Mouse (Mus musculus) CH12.LX (cell line): ENCODE results near the gene Cox11. TPM values are rescaled to one million over a fixed set of nuclear protein-coding genes. Genes with fewer than 3 reads are reported as not detected.

ENCODE experiments used
- DNase-seq: peaks from one replicate; pipeline ENCODE4 v3.0.0-alpha.2; 2013; ENCODE audit errors: extremely low read depth
- H3K27ac ChIP-seq: 2 replicates; pipeline ENCODE4 v1.5.1; 2012; ENCODE audit warnings: low read depth, mild to moderate bottlenecking, control low read depth, moderate library complexity; ENCODE audit not compliant: insufficient read depth
- H3K27me3 ChIP-seq: replicated peaks from 2 replicates; pipeline ENCODE3; 2012; ENCODE audit warnings: inconsistent platforms
- H3K36me3 ChIP-seq, 2 experiments: replicated peaks in 1 of 2; 2 replicates each; pipeline versions ENCODE3 to v1.6.1; 2012; ENCODE audit warnings: inconsistent platforms in 1 of 2, low read length in 1 of 2, mild to moderate bottlenecking in 1 of 2, mixed read lengths in 1 of 2, moderate library complexity in 1 of 2; ENCODE audit not compliant: control insufficient read depth in 1 of 2, insufficient read depth in 1 of 2
- H3K4me1 ChIP-seq, 2 experiments: 2 replicates each; pipeline ENCODE4 v1.6.1; 2012; ENCODE audit warnings: inconsistent platforms in 1 of 2, moderate library complexity in 1 of 2; ENCODE audit not compliant: insufficient read depth in 2 of 2, control insufficient read depth in 1 of 2
- H3K4me2 ChIP-seq: 2 replicates; pipeline ENCODE4 v1.6.1; 2012; ENCODE audit warnings: low read depth, mild to moderate bottlenecking, control low read depth; ENCODE audit not compliant: poor library complexity, insufficient read depth, severe bottlenecking
- H3K4me3 ChIP-seq, 3 experiments: fragments of 150-350 bp in 1 of 3; sonication (generic) in 1 of 3; replicated peaks in 1 of 3; 2 replicates each; pipeline versions ENCODE3 to v1.5.1; 2011 to 2012; ENCODE audit warnings: low read depth in 2 of 3, low read length in 2 of 3, mild to moderate bottlenecking in 2 of 3, moderate library complexity in 2 of 3, control low read depth in 1 of 3, improper control_type of control experiment in 1 of 3, inconsistent platforms in 1 of 3, mixed read lengths in 1 of 3; ENCODE audit not compliant: poor library complexity in 1 of 3
- H3K79me2 ChIP-seq: replicated peaks from 2 replicates; pipeline ENCODE4 v1.6.1; 2012; ENCODE audit warnings: mild to moderate bottlenecking, moderate library complexity; ENCODE audit not compliant: control insufficient read depth, poor library complexity, insufficient read depth, severe bottlenecking; ENCODE audit errors: extremely low read depth
- H3K9ac ChIP-seq: 2 replicates; pipeline ENCODE4 v1.6.1; 2012; ENCODE audit warnings: low read depth, mild to moderate bottlenecking, control low read depth, moderate library complexity; ENCODE audit not compliant: insufficient read depth
- H3K9me3 ChIP-seq: replicated peaks from 2 replicates; pipeline ENCODE3; 2012; ENCODE audit warnings: low read length, inconsistent platforms, mixed read lengths
- CHD1 ChIP-seq: IDR thresholded peaks from 2 replicates; pipeline ENCODE4 v1.6.1; 2012; ENCODE audit warnings: low read depth, low read length, improper control_type of control experiment, inconsistent platforms
- CHD2 ChIP-seq: IDR thresholded peaks from 2 replicates; pipeline ENCODE4 v1.6.1; 2011; ENCODE audit warnings: low read length, improper control_type of control experiment
- CTCF ChIP-seq, 2 experiments: IDR thresholded peaks in 1 of 2; conservative IDR thresholded peaks in 1 of 2; 2 replicates each; pipeline ENCODE4 v1.5.1; 2011 to 2012; ENCODE audit warnings: low read depth in 2 of 2, low read length in 2 of 2, improper control_type of control experiment in 1 of 2, inconsistent platforms in 1 of 2, mild to moderate bottlenecking in 1 of 2, moderate library complexity in 1 of 2
- E2F4 ChIP-seq: IDR thresholded peaks from 2 replicates; pipeline ENCODE4 v1.6.1; 2011; ENCODE audit warnings: low read depth, low read length, improper control_type of control experiment; ENCODE audit not compliant: insufficient replicate concordance
- EP300 ChIP-seq: IDR thresholded peaks from 2 replicates; pipeline ENCODE4 v1.6.1; 2011; ENCODE audit warnings: low read length, improper control_type of control experiment
- GABPA ChIP-seq: IDR thresholded peaks from 2 replicates; pipeline ENCODE4 v1.6.1; 2012; ENCODE audit warnings: low read depth, low read length, improper control_type of control experiment, inconsistent platforms; ENCODE audit not compliant: insufficient replicate concordance
- HCFC1 ChIP-seq: IDR thresholded peaks from 2 replicates; pipeline ENCODE4 v1.6.1; 2012; ENCODE audit warnings: low read depth, mild to moderate bottlenecking, inconsistent platforms, low read length, improper control_type of control experiment
- IRF4 ChIP-seq: IDR thresholded peaks from 2 replicates; pipeline ENCODE4 v1.6.1; 2014; ENCODE audit warnings: low read depth, mild to moderate bottlenecking, inconsistent platforms, low read length, improper control_type of control experiment
- MXI1 ChIP-seq: IDR thresholded peaks from 2 replicates; pipeline ENCODE4 v1.6.1; 2011; ENCODE audit warnings: mild to moderate bottlenecking, low read depth, low read length, improper control_type of control experiment
- MYC ChIP-seq: IDR thresholded peaks from 2 replicates; pipeline ENCODE4 v1.6.1; 2011; ENCODE audit warnings: low read depth, mild to moderate bottlenecking, improper control_type of control experiment, low read length
- POLR2A ChIP-seq: IDR thresholded peaks from 2 replicates; pipeline ENCODE4 v1.6.1; 2011; ENCODE audit warnings: low read depth, mild to moderate bottlenecking, improper control_type of control experiment, low read length
- POLR2AphosphoS2 ChIP-seq: IDR thresholded peaks from 2 replicates; pipeline ENCODE4 v1.6.1; 2011; ENCODE audit warnings: low read depth, low read length, improper control_type of control experiment
- RAD21 ChIP-seq: IDR thresholded peaks from 2 replicates; pipeline ENCODE4 v1.6.1; 2011; ENCODE audit warnings: low read depth, mild to moderate bottlenecking, low read length, improper control_type of control experiment, moderate library complexity
- RCOR1 ChIP-seq: conservative IDR thresholded peaks from 2 replicates; pipeline ENCODE4 v1.6.1; 2012; ENCODE audit warnings: low read depth, mild to moderate bottlenecking, inconsistent platforms, low read length, improper control_type of control experiment
- SIN3A ChIP-seq: IDR thresholded peaks from 2 replicates; pipeline ENCODE4 v1.6.1; 2012; ENCODE audit warnings: low read length, improper control_type of control experiment, inconsistent platforms
- SMC3 ChIP-seq: IDR thresholded peaks from 2 replicates; pipeline ENCODE4 v1.6.1; 2011; ENCODE audit warnings: low read depth, low read length, improper control_type of control experiment
- TBP ChIP-seq: conservative IDR thresholded peaks from 2 replicates; pipeline ENCODE4 v1.6.1; 2011; ENCODE audit warnings: low read depth, low read length, improper control_type of control experiment
- TCF12 ChIP-seq: IDR thresholded peaks from 2 replicates; pipeline ENCODE4 v1.6.1; 2014; ENCODE audit warnings: low read depth, mild to moderate bottlenecking, inconsistent platforms, low read length, improper control_type of control experiment
- UBTF ChIP-seq: IDR thresholded peaks from 2 replicates; pipeline ENCODE4 v1.6.1; 2012; ENCODE audit warnings: low read depth, mild to moderate bottlenecking, inconsistent platforms, low read length, improper control_type of control experiment, moderate library complexity
- ZKSCAN1 ChIP-seq: IDR thresholded peaks from 2 replicates; pipeline ENCODE4 v1.6.1; 2012; ENCODE audit warnings: low read depth, inconsistent platforms, low read length, improper control_type of control experiment, borderline replicate concordance
- dilution Hi-C: fragments of 300-500 bp; cut with MboI; formaldehyde crosslinking; loops from 2 replicates; pipeline ENCODE4 v1.14.3; 2020; ENCODE audit warnings: low sequenced_read_pairs; ENCODE audit not compliant: extremely low pct_unique_long_range_greater_than_20kb, extremely low pct_ligation_motif_present
- in situ Hi-C: fragments of 300-500 bp; cut with MboI; formaldehyde crosslinking; loops from 3 replicates; pipeline ENCODE4 v1.14.3; 2019; ENCODE audit warnings: low sequenced_read_pairs, low pct_ligation_motif_present, low pct_unique_long_range_greater_than_20kb, mixed read lengths
- polyA plus RNA-seq: library from polyadenylated mRNA; unstranded; fragments of >175 nt; gene quantifications from 2 replicates; pipeline ENCODE4 v1.2.1, GENCODE M21; 2012; ENCODE audit warnings: low read depth; ENCODE audit not compliant: insufficient read length
- total RNA-seq, 2 experiments: library from RNA; depleted of rRNA; stranded (reverse); fragments of 300-350 nt in 1 of 2; fragments of >200 nt in 1 of 2; gene quantifications; 2 replicates each; pipeline ENCODE4 v1.2.3; 2012 to 2014

The Cox11 gene
- total and polyA plus RNA-seq, 3 experiments, result 43.2 to 64.3 (median 61.4) TPM

DNA sequence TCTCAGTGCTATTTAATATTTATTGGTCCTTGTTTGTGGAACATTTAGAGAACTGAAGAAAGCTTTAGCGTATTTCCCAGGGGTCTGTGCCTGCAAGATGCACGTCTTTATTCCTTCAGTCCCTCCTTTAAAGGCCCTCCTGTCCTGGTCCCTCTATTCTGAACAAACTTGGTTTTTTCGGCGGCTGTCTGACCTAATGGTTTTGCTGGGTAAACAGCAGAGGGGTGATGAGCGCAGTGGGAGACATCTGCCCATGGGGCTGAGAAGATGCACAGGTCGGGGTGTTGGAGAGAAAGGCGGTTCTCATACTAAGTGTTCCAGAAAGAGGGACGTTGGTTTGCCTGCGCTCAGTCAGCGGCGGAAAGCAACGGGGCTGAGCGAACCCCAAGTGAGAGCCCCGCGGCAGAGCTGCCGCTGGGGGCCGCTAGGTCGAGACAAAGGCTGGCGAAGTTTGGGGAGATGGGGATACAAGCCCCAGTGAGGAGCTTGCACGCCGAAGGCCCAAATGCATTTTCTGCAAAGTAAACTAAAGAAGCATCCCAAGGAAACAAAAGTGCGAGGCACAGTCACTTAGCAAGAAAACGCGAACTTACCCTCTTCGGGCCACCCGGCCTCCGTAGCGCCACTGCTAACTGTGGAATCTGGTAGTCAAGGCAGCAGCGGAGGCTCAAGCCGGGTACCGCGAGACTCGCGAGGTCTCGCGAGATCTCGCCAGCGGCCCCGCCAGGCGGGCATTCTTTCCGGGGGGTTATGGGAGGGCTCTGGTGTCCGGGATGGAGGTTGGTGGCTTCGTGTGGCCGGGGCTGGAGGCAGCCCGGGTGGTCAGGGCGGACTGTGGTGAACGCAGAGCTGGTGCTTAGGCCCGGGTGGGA lies at the start of gene Cox11, which contains the start of gene Stxbp4 (continued):
- TF ChIP-seq IRF4, result 0 out of 2 replicates have a peak, but pooled peaks have one; percentile 5

- Histone ChIP-seq H3K36me3 (peaks cover 0 to 15% of the 10 kb centered on the region in 2 experiments), H3K27me3 (no peaks in the 10 kb centered on the region), H3K4me2 (no peak overlapping the region), H3K9me3 (no peaks in the 10 kb centered on the region), H3K27ac (no peak overlapping the region), H3K79me2 (no peaks in the 10 kb centered on the region), H3K4me1 (no peaks in the 10 kb centered on the region), H3K9ac (no peak overlapping the region), H3K4me3 (no peak overlapping the region)
- DNase-seq, result no peak
- in situ Hi-C loops (no loop called here), dilution Hi-C loops (no loop called here)
- TF ChIP-seq POLR2AphosphoS2, result no peak
- TF ChIP-seq, all 38 proteins: peak for 0
These were observed 47.0 kb upstream of the Cox11 start for GRCm38 (mm10) chr11:90590996-90591395.

DNA sequence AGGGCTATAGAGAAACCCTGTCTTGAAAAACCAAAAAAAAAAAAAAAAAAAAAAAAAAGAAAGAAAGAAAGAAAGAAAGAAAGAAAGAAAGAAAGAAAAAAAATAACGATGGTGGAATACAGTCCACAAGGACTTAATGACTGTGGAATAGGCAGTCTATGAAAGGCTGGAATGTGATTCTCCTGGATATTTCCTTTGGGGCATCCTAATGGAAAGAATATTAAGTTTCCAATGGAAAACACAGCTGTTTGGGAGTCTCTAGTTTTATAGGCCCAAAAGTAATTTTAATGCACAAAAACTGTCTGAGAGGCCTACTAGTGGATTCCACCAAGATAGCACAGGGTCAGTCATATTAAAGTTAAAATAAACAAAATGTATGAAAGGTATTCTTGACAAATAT lies 42.1 kb upstream of the Cox11 start:
- no peak for DNase-seq
- Histone ChIP-seq H3K9me3 (no peaks in the 10 kb centered on the region), H3K79me2 (no peaks in the 10 kb centered on the region), H3K4me2 (no peak overlapping the region), H3K27ac (no peak overlapping the region), H3K27me3 (no peaks in the 10 kb centered on the region), H3K4me1 (no peaks in the 10 kb centered on the region), H3K4me3 (no peak overlapping the region), H3K9ac (no peak overlapping the region), H3K36me3 (peaks cover 0 to 18% of the 10 kb centered on the region in 2 experiments)
- in situ Hi-C loops (no loop called here), dilution Hi-C loops (no loop called here)
- TF ChIP-seq CTCF (conservative IDR thresholded peaks at IDR 0.05 in 1 of 2, IDR thresholded peaks at IDR 0.05 in 1 of 2; ENCODE audit: low read depth in 2 of 2, low read length in 2 of 2), result no peak
- TF ChIP-seq CHD1, result no peak
- TF ChIP-seq ZKSCAN1, result no peak
- TF ChIP-seq POLR2A, result no peak
- no peak for TF ChIP-seq SIN3A
- TF ChIP-seq RCOR1, result no peak
- no peak for TF ChIP-seq EP300
- TF ChIP-seq GABPA, result no peak
- TF ChIP-seq SMC3, result no peak
- no peak for TF ChIP-seq IRF4
- TF ChIP-seq HCFC1, result no peak
- no peak for TF ChIP-seq MYC
- no peak for TF ChIP-seq CHD2
- TF ChIP-seq UBTF, result no peak
- no peak for TF ChIP-seq RAD21
- no peak for TF ChIP-seq E2F4
- TF ChIP-seq MXI1, result no peak
- TF ChIP-seq TBP, result no peak
- TF ChIP-seq TCF12, result no peak
